Mouse (Mus musculus): ENCODE results near the gene Myb. TPM values are rescaled to one million over a fixed set of nuclear protein-coding genes. Genes with fewer than 3 reads are reported as not detected.
A peak's percentile ranks its signal among the peaks of the same experiment; 100 is the strongest.

Myb gene
- total and polyA plus RNA-seq, 2 experiments from 2014 or later: 1.0 to 3.2 TPM

DNA sequence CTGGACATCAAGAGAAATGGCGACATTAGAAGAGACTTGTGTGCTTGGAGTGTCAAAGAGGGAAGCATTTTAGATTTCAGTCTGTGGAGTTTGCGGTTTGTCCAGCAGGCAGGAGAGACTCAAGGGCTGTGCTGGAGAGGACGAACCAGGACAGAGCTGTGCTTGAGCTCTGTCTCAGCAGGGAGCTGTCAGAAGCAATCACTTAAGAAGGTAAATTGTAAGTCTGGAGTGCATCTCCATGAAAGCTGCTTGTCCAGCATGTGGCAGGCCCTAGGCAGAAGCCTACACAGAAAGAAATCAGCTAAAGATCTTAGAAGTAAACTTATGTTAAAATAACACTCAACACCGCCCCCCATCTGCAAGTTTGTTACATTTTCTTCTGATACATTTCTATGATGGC, 4.6 kb upstream of the Myb start:
- H3K9me3 ChIP-seq (ENCODE audit: low read length): no peaks in the 10 kb centered on the region
- no peak overlapping the region for H3K4me3 ChIP-seq (ENCODE audit: low read depth, low read length)
- TF ChIP-seq CTCF (IDR thresholded peaks at IDR 0.05): no peak
- H3K9ac ChIP-seq (replicated peaks; ENCODE audit: low read length, poor library complexity, severe bottlenecking): no peak overlapping the region
- ATAC-seq (ENCODE audit: low FRiP score) (no peak), DNase-seq (ENCODE audit: low spot score) (no peak)
- no peak overlapping the region for H3K27ac ChIP-seq (ENCODE audit: low read depth, low read length)
- no peaks in the 10 kb centered on the region for H3K4me1 ChIP-seq (ENCODE audit: insufficient read depth, low read length)
- no peaks in the 10 kb centered on the region for H3K36me3 ChIP-seq (ENCODE audit: insufficient read depth, low read length)
- 0 out of 2 replicates have a peak, but pooled peaks cover 4% of the 10 kb centered on the region for H3K27me3 ChIP-seq (ENCODE audit: insufficient read depth, low read length)
- WGBS: 72% methylated on average over 4 of the region's 4 CpGs
- no peak overlapping the region for H3K4me2 ChIP-seq (ENCODE audit: low read depth, low read length, poor library complexity, severe bottlenecking)

DNA sequence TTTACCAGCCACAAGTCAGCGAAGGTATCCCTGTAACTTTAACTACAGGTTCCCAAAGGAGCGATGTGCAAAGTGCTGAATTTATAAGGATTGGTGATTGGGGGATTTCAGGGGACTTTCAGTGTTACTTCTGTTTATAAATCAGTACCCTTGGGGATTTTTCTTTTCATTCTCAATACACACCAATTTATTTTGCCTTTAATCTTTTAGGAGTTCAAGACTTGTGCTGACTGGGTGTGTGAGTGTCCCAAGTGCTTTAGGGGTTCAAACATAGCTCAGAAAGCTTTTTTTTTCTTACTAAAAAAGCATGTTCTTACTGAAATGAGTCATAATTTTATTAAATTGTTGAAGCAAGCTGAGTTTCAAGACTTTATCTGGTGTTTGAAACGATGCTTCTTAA, 1.3 kb upstream of the Myb start:
- Histone ChIP-seq H3K4me3 (ENCODE audit: low read depth, low read length) (no peak overlapping the region), H3K9ac (replicated peaks; ENCODE audit: low read length, poor library complexity, severe bottlenecking) (no peak overlapping the region), H3K36me3 (ENCODE audit: insufficient read depth, low read length) (no peaks in the 10 kb centered on the region), H3K4me1 (ENCODE audit: insufficient read depth, low read length) (peaks cover 4% of the 10 kb centered on the region; the same call in 1 of the 2 replicates), H3K27ac (ENCODE audit: low read depth, low read length) (no peak overlapping the region), H3K4me2 (ENCODE audit: low read depth, low read length, poor library complexity, severe bottlenecking) (no peak overlapping the region), H3K27me3 (ENCODE audit: insufficient read depth, low read length) (0 out of 2 replicates have a peak, but pooled peaks cover 7% of the 10 kb centered on the region), H3K9me3 (ENCODE audit: low read length) (no peaks in the 10 kb centered on the region)
- ATAC-seq (ENCODE audit: low FRiP score) (no peak), DNase-seq (ENCODE audit: low spot score) (no peak)
- no peak for TF ChIP-seq CTCF (IDR thresholded peaks at IDR 0.05)
- 59% methylated on average over 3 of the region's 3 CpGs for WGBS

DNA sequence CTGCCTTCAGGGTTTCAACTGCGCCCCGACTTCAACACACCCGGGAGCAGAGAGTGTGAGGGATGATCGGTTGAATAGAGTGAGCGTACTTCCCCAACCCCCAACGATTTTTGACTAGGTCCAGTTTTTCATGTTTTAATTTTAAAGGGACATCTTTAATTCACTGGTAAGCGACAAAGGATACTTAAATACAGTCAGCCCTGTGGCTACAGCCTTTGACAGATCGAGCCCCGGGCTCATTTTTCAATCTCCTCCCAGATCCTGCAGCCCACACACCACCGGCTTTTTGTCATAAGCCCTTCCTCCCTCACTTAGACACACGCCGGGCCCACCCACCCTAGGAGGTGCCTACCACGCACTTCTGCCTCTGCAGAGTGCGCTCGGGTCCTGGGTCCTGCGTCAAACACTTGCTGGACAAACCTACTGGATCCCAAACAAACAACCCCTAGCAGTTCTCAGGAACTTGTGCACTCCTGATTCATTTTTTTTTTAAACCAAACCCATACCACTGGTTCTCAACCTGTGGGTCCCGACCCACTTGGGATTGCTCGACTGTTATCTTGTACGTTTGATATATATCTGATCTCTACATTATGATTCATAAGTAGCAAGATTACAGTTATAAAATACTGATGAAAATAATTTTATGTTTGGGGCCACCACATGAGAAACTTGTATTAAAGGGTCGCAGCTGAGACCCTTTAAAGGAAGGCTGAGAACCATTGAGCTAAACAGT, 743 bp upstream of the Myb start:
- DNase-seq (ENCODE audit: low spot score) (peak; percentile 9), ATAC-seq (ENCODE audit: low FRiP score) (no peak; the same call in 1 of the 2 replicates)
- 3% methylated on average over 20 of the region's 20 CpGs for WGBS
- Histone ChIP-seq H3K4me2 (ENCODE audit: low read depth, low read length, poor library complexity, severe bottlenecking) (peak overlapping the region; percentile 99), H3K9ac (replicated peaks; ENCODE audit: low read length, poor library complexity, severe bottlenecking) (peak overlapping the region; percentile 48), H3K4me1 (ENCODE audit: insufficient read depth, low read length) (peaks cover 4% of the 10 kb centered on the region; the same call in 1 of the 2 replicates), H3K36me3 (ENCODE audit: insufficient read depth, low read length) (no peaks in the 10 kb centered on the region), H3K9me3 (ENCODE audit: low read length) (no peaks in the 10 kb centered on the region), H3K4me3 (ENCODE audit: low read depth, low read length) (peak overlapping the region; percentile 64), H3K27me3 (ENCODE audit: insufficient read depth, low read length) (0 out of 2 replicates have a peak, but pooled peaks cover 9% of the 10 kb centered on the region), H3K27ac (ENCODE audit: low read depth, low read length) (no peak overlapping the region)
- TF ChIP-seq CTCF (IDR thresholded peaks at IDR 0.05): no peak

DNA sequence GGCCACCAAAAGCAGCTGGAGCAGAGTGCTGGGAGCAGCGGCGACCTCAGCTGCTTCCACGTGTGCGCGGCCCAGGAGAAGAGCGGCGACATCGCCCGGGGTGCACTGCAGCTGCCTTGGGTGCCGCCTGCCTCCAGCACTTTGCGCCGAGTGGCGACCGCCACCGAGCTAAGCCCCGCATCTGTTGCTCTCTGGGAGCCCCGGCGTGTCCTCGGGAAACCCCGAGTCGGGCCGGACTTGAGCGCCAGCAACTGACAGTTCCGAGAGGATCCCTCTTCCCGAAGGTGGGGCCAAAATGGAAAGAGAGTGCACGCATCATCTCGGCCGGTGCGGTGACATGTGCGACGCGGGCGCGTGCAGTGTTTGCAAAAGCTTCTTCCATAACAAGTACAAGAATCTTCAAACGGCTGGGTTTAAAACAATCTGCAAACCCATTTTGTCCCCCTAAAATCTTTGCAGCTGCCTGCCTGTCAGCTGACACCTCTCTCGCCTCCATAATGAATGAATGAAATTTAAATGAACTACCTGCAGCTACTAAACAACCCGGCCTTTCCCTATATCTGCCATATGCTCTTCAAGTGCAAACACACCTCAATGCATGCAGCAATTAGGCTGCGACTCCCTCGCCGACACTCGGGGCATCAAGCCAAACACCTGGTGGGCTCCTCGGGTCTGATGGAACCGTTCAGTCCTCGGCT, 938 bp downstream of the Myb start:
- WGBS: under 1% methylated on average over 42 of the region's 44 CpGs
- H3K27ac ChIP-seq (ENCODE audit: low read depth, low read length): no peak overlapping the region
- H3K27me3 ChIP-seq (ENCODE audit: insufficient read depth, low read length): 0 out of 2 replicates have a peak, but pooled peaks cover 10% of the 10 kb centered on the region
- peak overlapping the region; percentile 48; the same call in 1 of the 2 replicates for H3K9ac ChIP-seq (replicated peaks; ENCODE audit: low read length, poor library complexity, severe bottlenecking)
- no peaks in the 10 kb centered on the region for H3K9me3 ChIP-seq (ENCODE audit: low read length)
- peak overlapping the region; percentile 99 for H3K4me2 ChIP-seq (ENCODE audit: low read depth, low read length, poor library complexity, severe bottlenecking)
- peak overlapping the region; percentile 64 for H3K4me3 ChIP-seq (ENCODE audit: low read depth, low read length)
- TF ChIP-seq CTCF (IDR thresholded peaks at IDR 0.05): no peak
- peak; percentile 16 for DNase-seq (ENCODE audit: low spot score)
- H3K36me3 ChIP-seq (ENCODE audit: insufficient read depth, low read length): no peaks in the 10 kb centered on the region
- peak; percentile 44; the same call in 1 of the 2 replicates for ATAC-seq (ENCODE audit: low FRiP score)
- peaks cover 4% of the 10 kb centered on the region; the same call in 1 of the 2 replicates for H3K4me1 ChIP-seq (ENCODE audit: insufficient read depth, low read length)

DNA sequence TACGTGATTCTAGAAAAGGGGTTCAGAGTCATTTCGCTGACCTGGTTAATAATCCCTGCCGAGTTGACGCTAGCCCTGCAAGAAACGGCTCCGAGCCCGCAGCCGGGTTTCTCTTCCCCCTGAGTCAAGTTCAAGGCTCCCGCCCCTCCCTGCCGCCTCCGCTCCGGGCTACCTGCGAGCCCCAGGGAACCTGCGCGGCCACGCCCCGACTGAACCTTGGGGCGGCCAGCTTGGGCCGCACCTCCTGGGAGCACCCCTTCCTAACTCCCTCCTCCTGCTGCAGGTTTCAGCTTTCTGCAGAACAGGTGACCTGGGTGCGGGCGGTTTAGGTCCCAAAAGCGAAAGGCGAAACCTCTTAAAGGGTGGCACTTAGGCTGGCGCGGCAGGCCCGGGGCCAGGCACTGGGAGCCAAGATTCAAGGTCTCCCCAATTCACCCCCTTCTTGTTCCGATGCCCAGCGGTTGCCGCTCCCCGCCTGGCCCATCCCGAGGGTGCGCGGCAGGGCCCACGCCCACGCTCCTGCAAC, 1.8 kb downstream of the Myb start:
- TF ChIP-seq CTCF (IDR thresholded peaks at IDR 0.05): no peak

More for the DNA sequence above, 1.8 kb downstream of the Myb start:
- no peaks in the 10 kb centered on the region for H3K9me3 ChIP-seq (ENCODE audit: low read length)
- no peaks in the 10 kb centered on the region for H3K36me3 ChIP-seq (ENCODE audit: insufficient read depth, low read length)
- 0 out of 2 replicates have a peak, but pooled peaks cover 10% of the 10 kb centered on the region for H3K27me3 ChIP-seq (ENCODE audit: insufficient read depth, low read length)
- no peak for DNase-seq (ENCODE audit: low spot score)
- H3K9ac ChIP-seq (replicated peaks; ENCODE audit: low read length, poor library complexity, severe bottlenecking): peak overlapping the region; percentile 48; the same call in 1 of the 2 replicates
- peak overlapping the region; percentile 64 for H3K4me3 ChIP-seq (ENCODE audit: low read depth, low read length)
- no peak overlapping the region for H3K27ac ChIP-seq (ENCODE audit: low read depth, low read length)
- peaks cover 4% of the 10 kb centered on the region; the same call in 1 of the 2 replicates for H3K4me1 ChIP-seq (ENCODE audit: insufficient read depth, low read length)
- peak overlapping the region; percentile 99 for H3K4me2 ChIP-seq (ENCODE audit: low read depth, low read length, poor library complexity, severe bottlenecking)
- no peak for ATAC-seq (ENCODE audit: low FRiP score)
- under 1% methylated on average over 35 of the region's 35 CpGs for WGBS

Data from midbrain, postnatal 0 days (tissue).